Mouse (Mus musculus) macrophage (primary cell): ENCODE measurements around the gene H1f0. TPM values are rescaled to one million over a fixed set of nuclear protein-coding genes. Genes with fewer than 3 reads are reported as not detected.
"Not testable (repeated sequence)": the region's sequence is repeated elsewhere in the genome, so short reads cannot be mapped to it uniquely, and the experiment has no call there.

Experiments
- H3K27ac ChIP-seq: fragments of 350-480 bp; formaldehyde crosslinking; 2 replicates; pipeline ENCODE4 v1.9.0; 2021
- H3K36me3 ChIP-seq: fragments of 350-480 bp; formaldehyde crosslinking; 2 replicates; pipeline ENCODE4 v1.9.0; 2021; ENCODE audit errors: inconsistent target
- H3K4me3 ChIP-seq: fragments of 350-480 bp; formaldehyde crosslinking; 2 replicates; pipeline ENCODE4 v1.9.0; 2021; ENCODE audit errors: inconsistent target
- H3K79me2 ChIP-seq: fragments of 350-480 bp; formaldehyde crosslinking; 2 replicates; pipeline ENCODE4 v1.9.0; 2021; ENCODE audit errors: inconsistent target
- WGBS: methylation state at CpG from one replicate; pipeline ENCODE4 v1.1.7; 2026; ENCODE audit warnings: inconsistent platforms; ENCODE audit not compliant: missing documents; 5-methylcytosine and 5-hydroxymethylcytosine counted together
- polyA plus RNA-seq: library from polyadenylated mRNA; stranded (reverse); fragments of 250-400 nt; gene quantifications from 3 replicates; pipeline ENCODE4 v1.2.4, GENCODE M21; 2018; ENCODE audit warnings: inconsistent platforms

Gene H1f0
- polyA plus RNA-seq, 1 experiment from 2014 or later = 47.1 TPM

GRCm38 (mm10) chr15:79018886-79019285, 9.4 kb upstream of the H1f0 start:
- WGBS = 87% methylated on average over 3 of the region's 3 CpGs
- Histone ChIP-seq H3K36me3 (no peaks in the 10 kb centered on the region), H3K27ac (no peak overlapping the region), H3K79me2 (no peaks in the 10 kb centered on the region), H3K4me3 (no peak overlapping the region)

- no peak overlapping the region for H3K27ac ChIP-seq
- WGBS = 84% methylated on average over 10 of the region's 10 CpGs
- no peaks in the 10 kb centered on the region for H3K79me2 ChIP-seq
- H3K36me3 ChIP-seq = no peaks in the 10 kb centered on the region
- no peak overlapping the region for H3K4me3 ChIP-seq
Measured at GRCm38 (mm10) chr15:79022671-79023230, 5.5 kb upstream of the H1f0 start.

GRCm38 (mm10) chr15:79023366-79023765, 4.9 kb upstream of the H1f0 start:
- Histone ChIP-seq H3K79me2 (no peaks in the 10 kb centered on the region), H3K36me3 (no peaks in the 10 kb centered on the region), H3K4me3 (no peak overlapping the region), H3K27ac (no peak overlapping the region)
- 100% methylated on average over 1 of the region's 1 CpGs for WGBS

GRCm38 (mm10) chr15:79025687-79026308, 2.5 kb upstream of the H1f0 start:
- Histone ChIP-seq H3K79me2 (no peaks in the 10 kb centered on the region), H3K36me3 (no peaks in the 10 kb centered on the region), H3K4me3 (no peak overlapping the region), H3K27ac (no peak overlapping the region)
- WGBS = 43% methylated on average over 14 of the region's 18 CpGs

GRCm38 (mm10) chr15:79026511-79027290, 1.5 kb upstream of the H1f0 start:
- Histone ChIP-seq H3K27ac (no peak overlapping the region), H3K79me2 (no peaks in the 10 kb centered on the region), H3K4me3 (no peak overlapping the region), H3K36me3 (no peaks in the 10 kb centered on the region)
- WGBS = 94% methylated on average over 14 of the region's 14 CpGs

GRCm38 (mm10) chr15:79027291-79028205, 702 bp upstream of the H1f0 start:
- no peaks in the 10 kb centered on the region for H3K36me3 ChIP-seq
- peak overlapping the region; percentile 11; the same call in 1 of the 2 replicates for H3K4me3 ChIP-seq
- H3K27ac ChIP-seq = no peak overlapping the region
- no peaks in the 10 kb centered on the region for H3K79me2 ChIP-seq
- 17% methylated on average over 39 of the region's 46 CpGs for WGBS

GRCm38 (mm10) chr15:79028823-79029484, 704 bp downstream of the H1f0 start:
- Histone ChIP-seq H3K36me3 (no peaks in the 10 kb centered on the region), H3K27ac (no peak overlapping the region), H3K79me2 (no peaks in the 10 kb centered on the region), H3K4me3 (peak overlapping the region; percentile 36)
- WGBS = 45% methylated on average over 16 of the region's 16 CpGs

- H3K27ac ChIP-seq = no peak overlapping the region
- 23% methylated on average over 11 of the region's 11 CpGs for WGBS
Measured at GRCm38 (mm10) chr15:79029519-79030241, 1.4 kb downstream of the H1f0 start.

GRCm38 (mm10) chr15:79030551-79031435, 2.5 kb downstream of the H1f0 start:
- H3K36me3 ChIP-seq = no peaks in the 10 kb centered on the region
- no peaks in the 10 kb centered on the region for H3K79me2 ChIP-seq
- WGBS = 3% methylated on average over 50 of the region's 52 CpGs
- H3K4me3 ChIP-seq = peak overlapping the region; percentile 36
- no peak overlapping the region for H3K27ac ChIP-seq

More at GRCm38 (mm10) chr15:79029519-79030241, 1.4 kb downstream of the H1f0 start:
- H3K4me3 ChIP-seq = peak overlapping the region; percentile 36
- no peaks in the 10 kb centered on the region for H3K36me3 ChIP-seq
- no peaks in the 10 kb centered on the region for H3K79me2 ChIP-seq

- H3K4me3 ChIP-seq, H3K27ac ChIP-seq, H3K79me2 ChIP-seq, H3K36me3 ChIP-seq: not testable (repeated sequence)
- WGBS = 100% methylated on average over 5 of the region's 5 CpGs
Measured at GRCm38 (mm10) chr15:79031908-79032307, 3.7 kb downstream of the H1f0 start.

- no peaks in the 10 kb centered on the region for H3K79me2 ChIP-seq
- no peak overlapping the region for H3K27ac ChIP-seq
- WGBS = 12% methylated on average over 14 of the region's 14 CpGs
- no peaks in the 10 kb centered on the region for H3K36me3 ChIP-seq
- H3K4me3 ChIP-seq = no peak overlapping the region
Measured at GRCm38 (mm10) chr15:79037913-79038328, 9.7 kb downstream of the H1f0 start.

- no peak overlapping the region for H3K27ac ChIP-seq
- 76% methylated on average over 9 of the region's 10 CpGs for WGBS
- H3K36me3 ChIP-seq = no peaks in the 10 kb centered on the region
Measured at GRCm38 (mm10) chr15:79038331-79038730, 10.1 kb downstream of the H1f0 start.

GRCm38 (mm10) chr15:79038853-79039252, 10.6 kb downstream of the H1f0 start:
- Histone ChIP-seq H3K36me3 (no peaks in the 10 kb centered on the region), H3K27ac (no peak overlapping the region), H3K4me3 (no peak overlapping the region), H3K79me2 (no peaks in the 10 kb centered on the region)
- 13% methylated on average over 7 of the region's 7 CpGs for WGBS

More at GRCm38 (mm10) chr15:79038331-79038730, 10.1 kb downstream of the H1f0 start:
- Histone ChIP-seq H3K79me2 (no peaks in the 10 kb centered on the region), H3K4me3 (no peak overlapping the region)
